Mouse (Mus musculus): ENCODE measurements around the gene Smarcal1. TPM values are rescaled to one million over a fixed set of nuclear protein-coding genes. Genes with fewer than 3 reads are reported as not detected.

The Smarcal1 gene
- polyA plus RNA-seq, 1 experiment from 2014 or later = 26.9 TPM

- Histone ChIP-seq H3K4me2 (replicated peaks) (no peak overlapping the region), H3K27me3 (no peaks in the 10 kb centered on the region), H3K27ac (replicated peaks) (no peak overlapping the region), H3K9me3 (no peaks in the 10 kb centered on the region), H3K9ac (replicated peaks) (no peak overlapping the region), H3K36me3 (peaks cover 71% of the 10 kb centered on the region), H3K4me3 (no peak overlapping the region), H3K4me1 (no peaks in the 10 kb centered on the region)
- 74% methylated on average over 6 of the region's 6 CpGs for WGBS
- no peak for ATAC-seq (replicated peaks)
Measured at GRCm38 (mm10) chr1:72612172-72612571, 29.1 kb downstream of the Smarcal1 start.

GRCm38 (mm10) chr1:72635221-72635620 is 52.2 kb downstream of the Smarcal1 start:
- WGBS = 37% methylated on average over 5 of the region's 5 CpGs
- no peak overlapping the region for H3K4me2 ChIP-seq (replicated peaks)
- H3K4me3 ChIP-seq = no peak overlapping the region
- no peaks in the 10 kb centered on the region for H3K4me1 ChIP-seq
- no peak for ATAC-seq (replicated peaks)
- H3K27me3 ChIP-seq = no peaks in the 10 kb centered on the region
- H3K36me3 ChIP-seq = peaks cover 29% of the 10 kb centered on the region
- no peak overlapping the region for H3K9ac ChIP-seq (replicated peaks)
- H3K9me3 ChIP-seq = no peaks in the 10 kb centered on the region
- H3K27ac ChIP-seq (replicated peaks) = no peak overlapping the region

- WGBS = 40% methylated on average over 49 of the region's 49 CpGs
- Histone ChIP-seq H3K27ac (replicated peaks) (0 out of 2 replicates have a peak overlapping the region, but pooled peaks have one; percentile 32), H3K9ac (replicated peaks) (peak overlapping the region; percentile 7; the same call in 1 of the 2 replicates), H3K4me3 (peak overlapping the region; percentile 39), H3K4me1 (no peaks in the 10 kb centered on the region), H3K4me2 (replicated peaks) (peak overlapping the region; percentile 55), H3K36me3 (no peaks in the 10 kb centered on the region), H3K27me3 (no peaks in the 10 kb centered on the region), H3K9me3 (no peaks in the 10 kb centered on the region)
- ATAC-seq (replicated peaks) = peak; percentile 88
Measured at GRCm38 (mm10) chr1:72640658-72641410, 57.8 kb downstream of the Smarcal1 start.

GRCm38 (mm10) chr1:72673070-72673469 is 90.0 kb downstream of the Smarcal1 start:
- Histone ChIP-seq H3K4me2 (replicated peaks) (no peak overlapping the region), H3K4me3 (no peak overlapping the region), H3K9me3 (no peaks in the 10 kb centered on the region), H3K4me1 (no peaks in the 10 kb centered on the region), H3K27ac (replicated peaks) (no peak overlapping the region), H3K27me3 (no peaks in the 10 kb centered on the region), H3K9ac (replicated peaks) (no peak overlapping the region), H3K36me3 (no peaks in the 10 kb centered on the region)
- 34% methylated on average over 3 of the region's 3 CpGs for WGBS
- no peak for ATAC-seq (replicated peaks)

Other genes starting within 250 kb of the Smarcal1 start
- 5.2 and 5.3 TPM in 2 replicates for gene March4, start 46.3 kb upstream of the Smarcal1 start, polyA plus RNA-seq (2015; fragmentation: Nextera tagmentation; extraction: Ambion mirVana)
- not detected in 2 replicates for gene Ankar, start 117.3 kb downstream of the Smarcal1 start, polyA plus RNA-seq (2015; fragmentation: Nextera tagmentation; extraction: Ambion mirVana)
- 1,140 and 1,234 TPM in 2 replicates for gene Rpl37a, start 128.0 kb downstream of the Smarcal1 start, polyA plus RNA-seq (2015; fragmentation: Nextera tagmentation; extraction: Ambion mirVana)
- gene Igfbp2, start 241.3 kb downstream of the Smarcal1 start, polyA plus RNA-seq (2015; fragmentation: Nextera tagmentation; extraction: Ambion mirVana) = 336 and 343 TPM in 2 replicates